Mouse (Mus musculus): ENCODE data around the gene Shroom2. TPM values are rescaled to one million over a fixed set of nuclear protein-coding genes. Genes with fewer than 3 reads are reported as not detected.
"Not testable (repeated sequence)": the region's sequence is repeated elsewhere in the genome, so short reads cannot be mapped to it uniquely, and the experiment has no call there.

The Shroom2 gene
- total and polyA plus RNA-seq, 2 experiments: 5.9 to 8.6 TPM

- no peaks in the 10 kb centered on the region; the same call in 1 of the 2 replicates for H3K4me1 ChIP-seq (ENCODE audit: control insufficient read depth, insufficient read depth, low read length)
- H3K9ac ChIP-seq (ENCODE audit: low read depth, low read length): no peak overlapping the region
- no peaks in the 10 kb centered on the region for H3K27me3 ChIP-seq (ENCODE audit: control insufficient read depth, insufficient read depth, low read length)
- H3K79me2 ChIP-seq (ENCODE audit: control insufficient read depth, insufficient read depth, low read length): peaks cover 5% of the 10 kb centered on the region; the same call in 1 of the 2 replicates
- TF ChIP-seq CTCF (IDR thresholded peaks at IDR 0.05; ENCODE audit: low read depth, low read length): no peak
- no peak for TF ChIP-seq POLR2A (IDR thresholded peaks at IDR 0.05; ENCODE audit: extremely low read depth, insufficient read depth, low read length)
- H3K4me3 ChIP-seq (ENCODE audit: insufficient read depth, low read depth, low read length): no peak overlapping the region
- no peak for DNase-seq (ENCODE audit: extremely low read depth, low read depth, low spot score)
- no peak overlapping the region for H3K27ac ChIP-seq (replicated peaks; ENCODE audit: insufficient read depth, low read depth, low read length)
- no peaks in the 10 kb centered on the region for H3K36me3 ChIP-seq (ENCODE audit: control insufficient read depth, insufficient read depth, low read length)
These were observed 34.0 kb downstream of the Shroom2 start for GRCm38 (mm10) chrX:152735283-152735682.

GRCm38 (mm10) chrX:152716693-152717092 lies 52.6 kb downstream of the Shroom2 start:
- no peak for TF ChIP-seq CTCF (IDR thresholded peaks at IDR 0.05; ENCODE audit: low read depth, low read length)
- TF ChIP-seq POLR2A (IDR thresholded peaks at IDR 0.05; ENCODE audit: extremely low read depth, insufficient read depth, low read length): no peak
- no peak for DNase-seq (ENCODE audit: extremely low read depth, low read depth, low spot score)
- H3K27me3 ChIP-seq (ENCODE audit: control insufficient read depth, insufficient read depth, low read length): no peaks in the 10 kb centered on the region
- no peaks in the 10 kb centered on the region; the same call in 1 of the 2 replicates for H3K79me2 ChIP-seq (ENCODE audit: control insufficient read depth, insufficient read depth, low read length)
- H3K9ac ChIP-seq (ENCODE audit: low read depth, low read length): no peak overlapping the region
- no peak overlapping the region for H3K4me3 ChIP-seq (ENCODE audit: insufficient read depth, low read depth, low read length)
- H3K4me1 ChIP-seq (ENCODE audit: control insufficient read depth, insufficient read depth, low read length): no peaks in the 10 kb centered on the region
- H3K27ac ChIP-seq (replicated peaks; ENCODE audit: insufficient read depth, low read depth, low read length): no peak overlapping the region
- H3K36me3 ChIP-seq (ENCODE audit: control insufficient read depth, insufficient read depth, low read length): no peaks in the 10 kb centered on the region

GRCm38 (mm10) chrX:152710715-152711114 lies 58.5 kb downstream of the Shroom2 start:
- 69% methylated on average over 2 of the region's 2 CpGs for WGBS

GRCm38 (mm10) chrX:152708359-152708758 lies 60.9 kb downstream of the Shroom2 start:
- H3K79me2 ChIP-seq (ENCODE audit: control insufficient read depth, insufficient read depth, low read length): peaks cover 6% of the 10 kb centered on the region; the same call in 1 of the 2 replicates
- no peaks in the 10 kb centered on the region for H3K36me3 ChIP-seq (ENCODE audit: control insufficient read depth, insufficient read depth, low read length)
- peak; percentile 31 for DNase-seq (ENCODE audit: extremely low read depth, low read depth, low spot score)
- H3K4me1 ChIP-seq (ENCODE audit: control insufficient read depth, insufficient read depth, low read length): no peaks in the 10 kb centered on the region; the same call in 1 of the 2 replicates
- no peaks in the 10 kb centered on the region for H3K27me3 ChIP-seq (ENCODE audit: control insufficient read depth, insufficient read depth, low read length)
- no peak overlapping the region for H3K4me3 ChIP-seq (ENCODE audit: insufficient read depth, low read depth, low read length)
- H3K9ac ChIP-seq (ENCODE audit: low read depth, low read length): no peak overlapping the region
- WGBS: 21% methylated on average over 4 of the region's 4 CpGs
- TF ChIP-seq POLR2A (IDR thresholded peaks at IDR 0.05; ENCODE audit: extremely low read depth, insufficient read depth, low read length): no peak
- TF ChIP-seq CTCF (IDR thresholded peaks at IDR 0.05; ENCODE audit: low read depth, low read length): no peak
- no peak overlapping the region; the same call in 1 of the 2 replicates for H3K27ac ChIP-seq (replicated peaks; ENCODE audit: insufficient read depth, low read depth, low read length)

More at GRCm38 (mm10) chrX:152710715-152711114, 58.5 kb downstream of the Shroom2 start:
- H3K4me3 ChIP-seq (ENCODE audit: insufficient read depth, low read depth, low read length); H3K4me1 ChIP-seq (ENCODE audit: control insufficient read depth, insufficient read depth, low read length); DNase-seq (ENCODE audit: extremely low read depth, low read depth, low spot score); H3K79me2 ChIP-seq (ENCODE audit: control insufficient read depth, insufficient read depth, low read length); H3K27me3 ChIP-seq (ENCODE audit: control insufficient read depth, insufficient read depth, low read length); H3K27ac ChIP-seq (replicated peaks; ENCODE audit: insufficient read depth, low read depth, low read length); H3K36me3 ChIP-seq (ENCODE audit: control insufficient read depth, insufficient read depth, low read length); H3K9ac ChIP-seq (ENCODE audit: low read depth, low read length): not testable (repeated sequence)

- no peaks in the 10 kb centered on the region for H3K36me3 ChIP-seq (ENCODE audit: control insufficient read depth, insufficient read depth, low read length)
- no peaks in the 10 kb centered on the region for H3K27me3 ChIP-seq (ENCODE audit: control insufficient read depth, insufficient read depth, low read length)
- no peak overlapping the region for H3K27ac ChIP-seq (replicated peaks; ENCODE audit: insufficient read depth, low read depth, low read length)
- no peaks in the 10 kb centered on the region; the same call in 1 of the 2 replicates for H3K4me1 ChIP-seq (ENCODE audit: control insufficient read depth, insufficient read depth, low read length)
- peak; percentile 71 for DNase-seq (ENCODE audit: extremely low read depth, low read depth, low spot score)
- TF ChIP-seq POLR2A (IDR thresholded peaks at IDR 0.05; ENCODE audit: extremely low read depth, insufficient read depth, low read length) (no peak), CTCF (IDR thresholded peaks at IDR 0.05; ENCODE audit: low read depth, low read length) (peak; percentile 35)
- WGBS: 0% methylated on average over 3 of the region's 3 CpGs
- no peak overlapping the region for H3K9ac ChIP-seq (ENCODE audit: low read depth, low read length)
- H3K79me2 ChIP-seq (ENCODE audit: control insufficient read depth, insufficient read depth, low read length): peaks cover 8% of the 10 kb centered on the region; the same call in 1 of the 2 replicates
- no peak overlapping the region for H3K4me3 ChIP-seq (ENCODE audit: insufficient read depth, low read depth, low read length)
These were observed 63.9 kb downstream of the Shroom2 start for GRCm38 (mm10) chrX:152705397-152705796.

GRCm38 (mm10) chrX:152703624-152704023 lies 65.6 kb downstream of the Shroom2 start:
- no peaks in the 10 kb centered on the region for H3K36me3 ChIP-seq (ENCODE audit: control insufficient read depth, insufficient read depth, low read length)
- no peaks in the 10 kb centered on the region for H3K27me3 ChIP-seq (ENCODE audit: control insufficient read depth, insufficient read depth, low read length)
- TF ChIP-seq POLR2A (IDR thresholded peaks at IDR 0.05; ENCODE audit: extremely low read depth, insufficient read depth, low read length) (no peak), CTCF (IDR thresholded peaks at IDR 0.05; ENCODE audit: low read depth, low read length) (no peak)
- H3K4me1 ChIP-seq (ENCODE audit: control insufficient read depth, insufficient read depth, low read length): no peaks in the 10 kb centered on the region; the same call in 1 of the 2 replicates
- no peak overlapping the region for H3K4me3 ChIP-seq (ENCODE audit: insufficient read depth, low read depth, low read length)
- no peak overlapping the region for H3K27ac ChIP-seq (replicated peaks; ENCODE audit: insufficient read depth, low read depth, low read length)
- DNase-seq (ENCODE audit: extremely low read depth, low read depth, low spot score): no peak
- 25% methylated on average over 1 of the region's 1 CpGs for WGBS
- H3K9ac ChIP-seq (ENCODE audit: low read depth, low read length): no peak overlapping the region
- peaks cover 8% of the 10 kb centered on the region; the same call in 1 of the 2 replicates for H3K79me2 ChIP-seq (ENCODE audit: control insufficient read depth, insufficient read depth, low read length)
